Mouse (Mus musculus) MEL (cell line): ENCODE results near the gene Rplp2.

ENCODE experiments used
- CHD2 ChIP-seq: IDR thresholded peaks from 2 replicates; pipeline ENCODE4 v1.6.1; 2011; ENCODE audit warnings: low read length, improper control_type of control experiment
- CTCF ChIP-seq, 3 experiments: IDR thresholded peaks in 2 of 3; conservative IDR thresholded peaks in 1 of 3; 2 replicates each; pipeline ENCODE4 v1.5.1; 2011 to 2012; ENCODE audit warnings: low read length in 3 of 3, low read depth in 2 of 3, mild to moderate bottlenecking in 2 of 3, improper control_type of control experiment in 1 of 3, inconsistent platforms in 1 of 3, mixed read lengths in 1 of 3, moderate library complexity in 1 of 3; ENCODE audit not compliant: control insufficient read depth in 1 of 3, insufficient read depth in 1 of 3, poor library complexity in 1 of 3, severe bottlenecking in 1 of 3
- E2F4 ChIP-seq: IDR thresholded peaks from 2 replicates; pipeline ENCODE4 v1.6.1; 2011; ENCODE audit warnings: low read depth, low read length, improper control_type of control experiment, borderline replicate concordance
- ETS1 ChIP-seq: IDR thresholded peaks from 2 replicates; pipeline ENCODE4 v1.6.1; 2012; ENCODE audit warnings: low read depth, mild to moderate bottlenecking, inconsistent platforms, low read length, improper control_type of control experiment, moderate library complexity
- GABPA ChIP-seq: IDR thresholded peaks from 2 replicates; pipeline ENCODE4 v1.6.1; 2012; ENCODE audit warnings: low read depth, mild to moderate bottlenecking, inconsistent platforms, low read length, improper control_type of control experiment, moderate library complexity
- MAFK ChIP-seq: IDR thresholded peaks from 2 replicates; pipeline ENCODE4 v1.6.1; 2011; ENCODE audit warnings: low read depth, mild to moderate bottlenecking, low read length, improper control_type of control experiment, borderline replicate concordance
- NELFE ChIP-seq: IDR thresholded peaks from 2 replicates; pipeline ENCODE4 v1.6.1; 2011; ENCODE audit warnings: low read depth, low read length, improper control_type of control experiment
- POLR2A ChIP-seq, 2 experiments: IDR thresholded peaks; 2 replicates each; pipeline ENCODE4 v1.6.1; 2011 to 2012; ENCODE audit warnings: low read length in 2 of 2, mild to moderate bottlenecking in 2 of 2, control low read depth in 1 of 2, improper control_type of control experiment in 1 of 2, low read depth in 1 of 2, moderate library complexity in 1 of 2; ENCODE audit not compliant: control insufficient read depth in 1 of 2, insufficient read depth in 1 of 2, poor library complexity in 1 of 2
- POLR2AphosphoS2 ChIP-seq: IDR thresholded peaks from 2 replicates; pipeline ENCODE4 v1.6.1; 2011; ENCODE audit warnings: low read length, improper control_type of control experiment
- RAD21 ChIP-seq: IDR thresholded peaks from 2 replicates; pipeline ENCODE4 v1.6.1; 2011; ENCODE audit warnings: mild to moderate bottlenecking, low read depth, low read length, improper control_type of control experiment

- TF ChIP-seq RAD21 (no peak), CTCF (IDR thresholded peaks at IDR 0.05 in 2 of 3, conservative IDR thresholded peaks at IDR 0.05 in 1 of 3; ENCODE audit: control insufficient read depth in 1 of 3, insufficient read depth in 1 of 3, low read depth in 2 of 3, low read length in 3 of 3, poor library complexity in 1 of 3, severe bottlenecking in 1 of 3) (no peak), CHD2 (no peak), MAFK (no peak), POLR2A (IDR thresholded peaks at IDR 0.05; ENCODE audit: control insufficient read depth in 1 of 2, insufficient read depth in 1 of 2, low read depth in 1 of 2, low read length in 2 of 2, poor library complexity in 1 of 2) (no peak), POLR2AphosphoS2 (no peak), E2F4 (no peak), GABPA (no peak), NELFE (no peak), ETS1 (no peak)
Observed at GRCm38 (mm10) chr7:141430585-141431240, 16.5 kb upstream of the Rplp2 start.
